Mouse (Mus musculus): ENCODE measurements around the gene Snap47. TPM values are rescaled to one million over a fixed set of nuclear protein-coding genes. Genes with fewer than 3 reads are reported as not detected.

Gene Snap47
- polyA plus RNA-seq, 1 experiment from 2014 or later: 445 TPM

- Histone ChIP-seq H3K4me1 (replicated peaks; ENCODE audit: control insufficient read depth, insufficient read depth, low read length) (peaks cover 7% of the 10 kb centered on the region), H3K4me2 (ENCODE audit: low read length) (no peak overlapping the region), H3K36me3 (ENCODE audit: control insufficient read depth, insufficient read depth) (peaks cover 12% of the 10 kb centered on the region; the same call in 1 of the 2 replicates), H3K9ac (replicated peaks; ENCODE audit: low read depth, low read length) (no peak overlapping the region), H3K4me3 (replicated peaks; ENCODE audit: low read length) (no peak overlapping the region), H3K9me3 (ENCODE audit: control insufficient read depth, low read length) (no peaks in the 10 kb centered on the region), H3K27me3 (replicated peaks; ENCODE audit: control insufficient read depth, insufficient read depth, low read length) (no peaks in the 10 kb centered on the region), H3K27ac (ENCODE audit: low read length) (no peak overlapping the region)
- no peak for ATAC-seq
- 86% methylated on average over 2 of the region's 2 CpGs for WGBS
Observed at GRCm38 (mm10) chr11:59410851-59411250, 40.1 kb downstream of the Snap47 start.

- Histone ChIP-seq H3K4me1 (replicated peaks; ENCODE audit: control insufficient read depth, insufficient read depth, low read length) (no peaks in the 10 kb centered on the region), H3K27me3 (replicated peaks; ENCODE audit: control insufficient read depth, insufficient read depth, low read length) (no peaks in the 10 kb centered on the region), H3K9me3 (ENCODE audit: control insufficient read depth, low read length) (no peaks in the 10 kb centered on the region), H3K4me3 (replicated peaks; ENCODE audit: low read length) (no peak overlapping the region), H3K9ac (replicated peaks; ENCODE audit: low read depth, low read length) (no peak overlapping the region), H3K36me3 (ENCODE audit: control insufficient read depth, insufficient read depth) (peaks cover 7% of the 10 kb centered on the region; the same call in 1 of the 2 replicates), H3K4me2 (ENCODE audit: low read length) (no peak overlapping the region), H3K27ac (ENCODE audit: low read length) (no peak overlapping the region)
- no peak for ATAC-seq
- 79% methylated on average over 1 of the region's 1 CpGs for WGBS
Observed at GRCm38 (mm10) chr11:59405761-59406160, 45.2 kb downstream of the Snap47 start.

DNA sequence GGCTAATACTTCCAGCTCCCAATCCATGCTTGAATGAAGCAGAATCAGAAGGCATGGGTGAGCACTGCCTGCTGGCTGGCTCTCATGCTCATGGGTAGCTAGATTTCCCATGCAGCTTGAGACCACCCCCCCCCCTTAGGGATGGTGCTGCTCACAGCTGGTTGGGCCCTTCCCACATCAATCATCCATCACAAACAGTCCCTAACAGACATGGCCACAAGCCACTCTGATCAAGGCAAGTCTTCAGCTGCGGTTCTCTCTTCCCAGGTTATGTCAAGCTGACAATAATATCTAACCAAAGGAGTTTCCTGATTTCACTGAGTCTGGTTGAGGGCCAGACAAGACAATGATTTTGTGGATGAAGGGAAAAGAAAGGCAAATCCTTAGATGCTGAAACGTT is 50.1 kb downstream of the Snap47 start:
- ATAC-seq: no peak

GRCm38 (mm10) chr11:59399830-59400229 is 51.2 kb downstream of the Snap47 start:
- H3K4me3 ChIP-seq (replicated peaks; ENCODE audit: low read length): no peak overlapping the region
- no peaks in the 10 kb centered on the region for H3K4me1 ChIP-seq (replicated peaks; ENCODE audit: control insufficient read depth, insufficient read depth, low read length)
- no peaks in the 10 kb centered on the region for H3K27me3 ChIP-seq (replicated peaks; ENCODE audit: control insufficient read depth, insufficient read depth, low read length)
- H3K4me2 ChIP-seq (ENCODE audit: low read length): no peak overlapping the region
- no peak overlapping the region for H3K9ac ChIP-seq (replicated peaks; ENCODE audit: low read depth, low read length)
- WGBS: 69% methylated on average over 8 of the region's 8 CpGs
- ATAC-seq: no peak
- no peak overlapping the region for H3K27ac ChIP-seq (ENCODE audit: low read length)
- no peaks in the 10 kb centered on the region for H3K36me3 ChIP-seq (ENCODE audit: control insufficient read depth, insufficient read depth)
- H3K9me3 ChIP-seq (ENCODE audit: control insufficient read depth, low read length): no peaks in the 10 kb centered on the region

More for the DNA sequence above, 50.1 kb downstream of the Snap47 start:
- Histone ChIP-seq H3K27ac (ENCODE audit: low read length) (no peak overlapping the region), H3K9ac (replicated peaks; ENCODE audit: low read depth, low read length) (no peak overlapping the region), H3K27me3 (replicated peaks; ENCODE audit: control insufficient read depth, insufficient read depth, low read length) (no peaks in the 10 kb centered on the region), H3K4me3 (replicated peaks; ENCODE audit: low read length) (no peak overlapping the region), H3K4me1 (replicated peaks; ENCODE audit: control insufficient read depth, insufficient read depth, low read length) (no peaks in the 10 kb centered on the region), H3K36me3 (ENCODE audit: control insufficient read depth, insufficient read depth) (no peaks in the 10 kb centered on the region), H3K9me3 (ENCODE audit: control insufficient read depth, low read length) (no peaks in the 10 kb centered on the region), H3K4me2 (ENCODE audit: low read length) (no peak overlapping the region)
- 75% methylated on average over 2 of the region's 2 CpGs for WGBS

DNA sequence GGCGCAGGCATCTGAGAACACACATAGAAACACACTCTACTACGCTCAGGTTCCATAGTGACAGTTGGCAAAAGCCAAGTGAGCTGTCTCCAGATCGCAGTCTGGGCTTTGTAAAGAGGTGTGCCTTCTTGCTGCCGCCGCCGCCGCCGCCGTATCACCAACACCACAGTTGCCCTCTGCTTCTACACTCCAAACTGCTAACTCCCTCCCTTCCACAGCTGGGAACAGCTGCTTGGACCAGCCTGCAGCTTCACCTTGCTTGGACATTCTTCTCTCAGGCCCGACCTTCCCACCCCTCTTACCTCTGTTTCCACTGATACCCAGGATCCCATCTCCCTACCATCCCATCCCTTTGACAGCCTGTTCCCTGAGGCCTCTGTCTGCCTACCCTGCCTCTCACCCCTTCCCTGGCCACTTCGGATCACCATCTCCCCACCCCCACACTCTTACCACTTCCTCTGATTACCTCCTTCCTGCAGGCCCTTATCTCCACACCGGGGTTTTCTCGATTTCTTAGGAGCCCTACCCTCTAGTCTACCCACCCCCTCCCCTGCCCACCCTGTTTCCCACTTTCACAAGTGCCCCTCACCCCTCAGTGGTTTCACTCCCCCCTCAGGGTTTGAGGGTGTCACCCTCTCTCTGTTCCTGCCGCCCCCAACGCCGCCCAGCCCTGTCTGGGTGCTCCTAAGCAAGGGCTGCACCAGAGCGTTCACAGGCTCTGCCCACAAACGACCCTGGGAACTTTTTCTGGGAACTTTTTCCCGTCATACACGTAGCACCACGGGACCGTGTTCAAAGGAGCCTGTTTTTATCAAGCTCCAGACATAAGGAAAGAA is 53.2 kb downstream of the Snap47 start:
- Histone ChIP-seq H3K27ac (ENCODE audit: low read length) (no peak overlapping the region), H3K4me2 (ENCODE audit: low read length) (no peak overlapping the region), H3K27me3 (replicated peaks; ENCODE audit: control insufficient read depth, insufficient read depth, low read length) (no peaks in the 10 kb centered on the region), H3K36me3 (ENCODE audit: control insufficient read depth, insufficient read depth) (no peaks in the 10 kb centered on the region), H3K9ac (replicated peaks; ENCODE audit: low read depth, low read length) (no peak overlapping the region), H3K9me3 (ENCODE audit: control insufficient read depth, low read length) (no peaks in the 10 kb centered on the region), H3K4me3 (replicated peaks; ENCODE audit: low read length) (no peak overlapping the region), H3K4me1 (replicated peaks; ENCODE audit: control insufficient read depth, insufficient read depth, low read length) (0 out of 2 replicates have a peak, but pooled peaks cover 2% of the 10 kb centered on the region)
- WGBS: 62% methylated on average over 22 of the region's 22 CpGs
- no peak for ATAC-seq

- Histone ChIP-seq H3K9me3 (ENCODE audit: control insufficient read depth, low read length) (no peaks in the 10 kb centered on the region), H3K36me3 (ENCODE audit: control insufficient read depth, insufficient read depth) (no peaks in the 10 kb centered on the region), H3K4me3 (replicated peaks; ENCODE audit: low read length) (no peak overlapping the region), H3K27me3 (replicated peaks; ENCODE audit: control insufficient read depth, insufficient read depth, low read length) (no peaks in the 10 kb centered on the region), H3K4me2 (ENCODE audit: low read length) (no peak overlapping the region), H3K27ac (ENCODE audit: low read length) (no peak overlapping the region), H3K4me1 (replicated peaks; ENCODE audit: control insufficient read depth, insufficient read depth, low read length) (0 out of 2 replicates have a peak, but pooled peaks cover 2% of the 10 kb centered on the region), H3K9ac (replicated peaks; ENCODE audit: low read depth, low read length) (no peak overlapping the region)
- ATAC-seq: no peak
- 76% methylated on average over 5 of the region's 5 CpGs for WGBS
Observed at GRCm38 (mm10) chr11:59394451-59394850, 56.5 kb downstream of the Snap47 start.

DNA sequence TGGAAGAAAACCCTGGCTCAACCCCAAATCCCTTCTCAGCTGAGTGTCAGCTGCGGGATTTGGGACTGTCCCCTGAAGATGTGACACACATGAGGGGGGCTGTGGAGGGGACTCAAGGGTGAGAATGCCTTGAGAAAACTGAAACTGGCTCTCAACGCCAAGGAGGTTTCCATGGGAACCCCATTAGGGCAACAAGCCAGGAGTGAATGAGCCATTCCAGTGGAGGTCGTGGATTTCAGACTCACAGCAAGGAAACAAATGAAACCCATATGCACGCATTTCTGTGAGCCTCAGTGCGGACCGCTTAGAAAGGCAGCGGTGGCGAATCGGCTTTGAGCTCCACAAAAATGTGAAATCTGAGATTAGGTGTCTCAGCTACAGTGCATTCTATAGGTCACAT is 57.4 kb downstream of the Snap47 start:
- 20% methylated on average over 9 of the region's 9 CpGs for WGBS
- Histone ChIP-seq H3K36me3 (ENCODE audit: control insufficient read depth, insufficient read depth) (no peaks in the 10 kb centered on the region), H3K4me2 (ENCODE audit: low read length) (no peak overlapping the region), H3K27ac (ENCODE audit: low read length) (no peak overlapping the region), H3K9ac (replicated peaks; ENCODE audit: low read depth, low read length) (no peak overlapping the region), H3K4me1 (replicated peaks; ENCODE audit: control insufficient read depth, insufficient read depth, low read length) (0 out of 2 replicates have a peak, but pooled peaks cover 2% of the 10 kb centered on the region), H3K27me3 (replicated peaks; ENCODE audit: control insufficient read depth, insufficient read depth, low read length) (no peaks in the 10 kb centered on the region), H3K9me3 (ENCODE audit: control insufficient read depth, low read length) (no peaks in the 10 kb centered on the region), H3K4me3 (replicated peaks; ENCODE audit: low read length) (no peak overlapping the region)
- peak; percentile 36; the same call in 1 of the 2 replicates for ATAC-seq

DNA sequence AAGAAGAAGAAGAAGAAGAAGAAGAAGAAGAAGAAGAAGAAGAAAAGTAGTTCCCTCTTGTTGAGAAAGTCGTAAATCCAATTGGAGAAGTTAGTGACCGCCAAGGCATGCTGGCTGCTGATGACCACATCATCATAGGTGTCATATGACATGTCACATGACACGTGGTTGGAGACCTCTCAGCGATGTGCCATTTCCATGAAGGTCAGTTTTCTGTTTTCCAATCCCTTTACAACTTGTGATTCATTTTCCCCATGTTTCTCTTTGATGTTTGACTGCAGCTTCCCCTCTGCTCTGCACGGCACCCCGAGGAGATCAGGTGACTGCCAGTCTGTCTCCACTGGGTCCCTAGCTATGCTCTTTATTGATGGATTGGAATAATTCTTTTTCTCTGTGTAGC is 58.7 kb downstream of the Snap47 start:
- Histone ChIP-seq H3K9ac (replicated peaks; ENCODE audit: low read depth, low read length) (no peak overlapping the region), H3K4me2 (ENCODE audit: low read length) (no peak overlapping the region), H3K9me3 (ENCODE audit: control insufficient read depth, low read length) (no peaks in the 10 kb centered on the region), H3K27me3 (replicated peaks; ENCODE audit: control insufficient read depth, insufficient read depth, low read length) (no peaks in the 10 kb centered on the region), H3K4me1 (replicated peaks; ENCODE audit: control insufficient read depth, insufficient read depth, low read length) (0 out of 2 replicates have a peak, but pooled peaks cover 2% of the 10 kb centered on the region), H3K4me3 (replicated peaks; ENCODE audit: low read length) (no peak overlapping the region), H3K36me3 (ENCODE audit: control insufficient read depth, insufficient read depth) (no peaks in the 10 kb centered on the region), H3K27ac (ENCODE audit: low read length) (no peak overlapping the region)
- ATAC-seq: no peak
- 73% methylated on average over 6 of the region's 6 CpGs for WGBS

DNA sequence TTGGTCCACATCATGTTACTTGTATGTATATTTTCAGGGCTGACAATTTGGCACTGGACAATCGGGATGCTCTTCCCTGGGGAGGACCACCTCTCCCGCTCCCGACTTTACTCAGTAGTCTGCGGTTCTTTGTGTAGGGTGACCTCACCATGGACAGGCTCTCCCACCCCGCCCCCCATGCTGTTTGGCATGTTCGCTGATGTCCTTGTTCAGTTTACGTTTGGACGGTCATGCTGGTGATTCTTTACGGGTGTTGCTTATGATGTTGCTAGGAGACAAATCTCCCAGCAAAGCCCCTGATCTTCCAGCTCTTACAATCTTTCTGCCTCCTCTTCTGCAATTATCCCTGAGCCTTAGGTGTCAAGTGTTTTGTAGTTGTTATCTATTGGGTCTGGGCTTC is 60.5 kb downstream of the Snap47 start:
- WGBS: 62% methylated on average over 9 of the region's 9 CpGs
- H3K4me1 ChIP-seq (replicated peaks; ENCODE audit: control insufficient read depth, insufficient read depth, low read length): 0 out of 2 replicates have a peak, but pooled peaks cover 2% of the 10 kb centered on the region
- H3K36me3 ChIP-seq (ENCODE audit: control insufficient read depth, insufficient read depth): no peaks in the 10 kb centered on the region
- no peak for ATAC-seq
- no peak overlapping the region for H3K27ac ChIP-seq (ENCODE audit: low read length)
- no peaks in the 10 kb centered on the region for H3K27me3 ChIP-seq (replicated peaks; ENCODE audit: control insufficient read depth, insufficient read depth, low read length)
- no peaks in the 10 kb centered on the region for H3K9me3 ChIP-seq (ENCODE audit: control insufficient read depth, low read length)
- no peak overlapping the region for H3K4me2 ChIP-seq (ENCODE audit: low read length)
- H3K4me3 ChIP-seq (replicated peaks; ENCODE audit: low read length): no peak overlapping the region
- H3K9ac ChIP-seq (replicated peaks; ENCODE audit: low read depth, low read length): no peak overlapping the region

Measured in forebrain, embryonic 16.5 days (tissue).